Mouse (Mus musculus): ENCODE results near the gene Hoxa6. TPM values are rescaled to one million over a fixed set of nuclear protein-coding genes. Genes with fewer than 3 reads are reported as not detected.

Hoxa6 gene
- total and polyA plus RNA-seq, 3 experiments, result not detected

GRCm38 (mm10) chr6:52247766-52248637, 39.5 kb upstream of the Hoxa6 start:
- Histone ChIP-seq H3K36me3 (ENCODE audit: control insufficient read depth in 1 of 2, insufficient read depth in 2 of 2, low read length in 2 of 2) (no peaks in the 10 kb centered on the region), H3K4me3 (ENCODE audit: control insufficient read depth in 1 of 2, insufficient read depth in 1 of 2, low read depth in 2 of 2, low read length in 2 of 2) (no peak overlapping the region), H3K9ac (ENCODE audit: control insufficient read depth, low read depth, low read length, poor library complexity, severe bottlenecking) (no peak overlapping the region), H3K27me3 (ENCODE audit: control insufficient read depth in 1 of 2, insufficient read depth in 2 of 2, low read length in 2 of 2) (no peaks in the 10 kb centered on the region), H3K4me1 (ENCODE audit: control insufficient read depth in 1 of 2, insufficient read depth in 2 of 2, low read length in 2 of 2) (no peaks in the 10 kb centered on the region), H3K79me2 (ENCODE audit: control insufficient read depth, insufficient read depth, low read length, poor library complexity) (no peaks in the 10 kb centered on the region), H3K9me3 (replicated peaks; ENCODE audit: insufficient read depth, low read length) (no peaks in the 10 kb centered on the region), H3K27ac (ENCODE audit: control insufficient read depth, low read depth, low read length) (no peak overlapping the region)
- no peak for DNase-seq (ENCODE audit: low read depth, low spot score)
- TF ChIP-seq RAD21 (IDR thresholded peaks at IDR 0.05; ENCODE audit: low read depth, low read length) (no peak), MYB (IDR thresholded peaks at IDR 0.05; ENCODE audit: low read depth, low read length) (no peak)

GRCm38 (mm10) chr6:52246916-52247315, 38.4 kb upstream of the Hoxa6 start:
- no peaks in the 10 kb centered on the region for H3K36me3 ChIP-seq (ENCODE audit: control insufficient read depth in 1 of 2, insufficient read depth in 2 of 2, low read length in 2 of 2)
- no peak overlapping the region for H3K4me3 ChIP-seq (ENCODE audit: control insufficient read depth in 1 of 2, insufficient read depth in 1 of 2, low read depth in 2 of 2, low read length in 2 of 2)
- TF ChIP-seq CHD2 (IDR thresholded peaks at IDR 0.05; ENCODE audit: low read length), result no peak
- TF ChIP-seq ZNF384 (IDR thresholded peaks at IDR 0.05; ENCODE audit: low read depth, low read length), result no peak
- TF ChIP-seq USF2 (IDR thresholded peaks at IDR 0.05; ENCODE audit: borderline replicate concordance in 1 of 2, insufficient read depth in 1 of 2, low read depth in 1 of 2, low read length in 2 of 2), result no peak
- TF ChIP-seq RCOR1 (IDR thresholded peaks at IDR 0.05; ENCODE audit: low read depth, low read length), result no peak
- no peak for TF ChIP-seq TAL1 (IDR thresholded peaks at IDR 0.05; ENCODE audit: low read length)
- no peak for TF ChIP-seq HCFC1 (IDR thresholded peaks at IDR 0.05; ENCODE audit: low read depth, low read length)
- no peak for TF ChIP-seq POLR2AphosphoS2 (IDR thresholded peaks at IDR 0.05; ENCODE audit: low read length)
- TF ChIP-seq MAZ (IDR thresholded peaks at IDR 0.05; ENCODE audit: low read depth, low read length), result no peak
- no peak for TF ChIP-seq CHD1 (IDR thresholded peaks at IDR 0.05; ENCODE audit: low read depth, low read length)
- TF ChIP-seq ETS1 (IDR thresholded peaks at IDR 0.05; ENCODE audit: low read depth, low read length), result no peak
- no peak for TF ChIP-seq SIN3A (IDR thresholded peaks at IDR 0.05; ENCODE audit: low read length)
- TF ChIP-seq GATA1 (IDR thresholded peaks at IDR 0.05; ENCODE audit: low read depth, low read length), result no peak
- no peak for TF ChIP-seq EP300 (IDR thresholded peaks at IDR 0.05; ENCODE audit: low read depth in 1 of 2, low read length in 2 of 2)
- TF ChIP-seq GABPA (IDR thresholded peaks at IDR 0.05; ENCODE audit: low read depth, low read length), result no peak
- TF ChIP-seq ZKSCAN1 (IDR thresholded peaks at IDR 0.05; ENCODE audit: low read depth, low read length), result no peak
- no peak for TF ChIP-seq TCF12 (IDR thresholded peaks at IDR 0.05; ENCODE audit: low read depth, low read length)
- no peak for TF ChIP-seq BHLHE40 (IDR thresholded peaks at IDR 0.05; ENCODE audit: borderline replicate concordance, low read depth, low read length)
- TF ChIP-seq ZC3H11A (IDR thresholded peaks at IDR 0.05; ENCODE audit: low read depth, low read length), result no peak
- TF ChIP-seq NRF1 (IDR thresholded peaks at IDR 0.05; ENCODE audit: insufficient read depth, low read depth, low read length, poor library complexity, severe bottlenecking), result no peak
- TF ChIP-seq ZMIZ1 (IDR thresholded peaks at IDR 0.05; ENCODE audit: low read depth, low read length), result no peak
- DNase-seq (ENCODE audit: low read depth, low spot score), result no peak
- no peak overlapping the region for H3K27ac ChIP-seq (ENCODE audit: control insufficient read depth, low read depth, low read length)
- H3K79me2 ChIP-seq (ENCODE audit: control insufficient read depth, insufficient read depth, low read length, poor library complexity), result no peaks in the 10 kb centered on the region
- no peaks in the 10 kb centered on the region for H3K4me1 ChIP-seq (ENCODE audit: control insufficient read depth in 1 of 2, insufficient read depth in 2 of 2, low read length in 2 of 2)
- no peaks in the 10 kb centered on the region for H3K9me3 ChIP-seq (replicated peaks; ENCODE audit: insufficient read depth, low read length)
- no peaks in the 10 kb centered on the region for H3K27me3 ChIP-seq (ENCODE audit: control insufficient read depth in 1 of 2, insufficient read depth in 2 of 2, low read length in 2 of 2)
- H3K9ac ChIP-seq (ENCODE audit: control insufficient read depth, low read depth, low read length, poor library complexity, severe bottlenecking), result no peak overlapping the region

Data from MEL (cell line).